Mouse (Mus musculus): Measurements from ENCODE around the gene Kcnk5. TPM values are rescaled to one million over a fixed set of nuclear protein-coding genes. Genes with fewer than 3 reads are reported as not detected.

The Kcnk5 gene
- total and polyA plus RNA-seq, 3 experiments, result 9.3 to 10.9 TPM; not detected in 1

DNA sequence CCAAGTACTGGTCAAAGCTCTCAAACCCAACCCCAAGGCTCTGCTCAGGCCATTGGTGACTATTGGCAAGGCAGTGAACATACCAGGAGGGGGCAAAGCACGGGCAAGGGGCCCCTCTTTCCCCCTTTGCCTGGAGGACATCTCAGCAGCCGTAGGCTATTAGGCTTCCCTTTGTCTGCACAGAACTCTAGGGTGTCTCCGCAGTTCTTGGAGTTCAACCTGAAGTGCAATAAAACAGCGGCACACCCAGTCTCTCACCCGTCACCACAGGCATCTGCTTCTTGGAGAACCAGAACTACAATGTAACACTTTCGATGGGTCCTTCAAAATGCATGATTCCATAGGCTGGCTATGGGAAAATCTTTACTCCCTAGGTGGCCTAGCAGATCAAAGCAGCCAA, 53.4 kb downstream of the Kcnk5 start (continued):
- TF ChIP-seq POLR2AphosphoS2 (IDR thresholded peaks at IDR 0.05; ENCODE audit: low read length), result no peak
- no peak for TF ChIP-seq MXI1 (IDR thresholded peaks at IDR 0.05; ENCODE audit: low read depth, low read length)
- no peak for TF ChIP-seq SIN3A (IDR thresholded peaks at IDR 0.05; ENCODE audit: low read length)

DNA sequence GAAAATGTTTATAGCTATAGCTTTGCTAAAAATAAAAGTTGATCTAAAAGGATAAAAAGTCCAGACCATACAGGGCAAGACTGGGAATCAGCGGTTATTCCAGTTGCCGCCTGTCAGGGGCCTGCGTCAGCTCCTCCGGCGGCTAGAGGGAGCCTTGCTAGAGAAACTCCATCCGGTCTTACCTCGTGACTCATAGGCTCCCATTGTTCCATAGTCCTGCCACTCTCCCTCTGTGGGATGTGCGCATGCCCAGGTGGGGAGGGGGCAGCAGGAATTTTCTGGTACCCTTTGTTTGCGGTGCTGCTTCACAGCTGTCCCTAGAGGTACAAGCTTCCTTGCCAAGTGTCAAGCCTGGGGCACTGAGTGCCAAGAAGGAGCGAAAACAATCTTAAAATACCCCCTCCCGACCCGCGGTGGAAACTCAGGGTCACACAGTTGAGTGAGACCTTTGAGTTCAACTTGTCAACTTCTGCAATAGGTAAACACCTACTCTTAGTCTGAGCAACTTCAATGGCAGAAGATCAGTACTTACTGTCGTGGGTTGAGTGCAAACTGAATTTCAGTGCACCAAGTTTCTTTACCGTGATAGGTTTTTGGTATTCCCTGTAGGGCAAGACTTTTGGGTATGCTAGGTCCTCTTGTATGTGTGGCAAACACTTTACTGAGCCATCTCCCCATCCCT, 54.1 kb downstream of the Kcnk5 start:
- Histone ChIP-seq H3K9ac (ENCODE audit: control insufficient read depth, low read depth, low read length, poor library complexity, severe bottlenecking) (no peak overlapping the region), H3K9me3 (replicated peaks; ENCODE audit: insufficient read depth, low read length) (no peaks in the 10 kb centered on the region), H3K4me3 (ENCODE audit: control insufficient read depth in 1 of 2, insufficient read depth in 1 of 2, low read depth in 2 of 2, low read length in 2 of 2) (no peak overlapping the region), H3K36me3 (ENCODE audit: control insufficient read depth in 1 of 2, insufficient read depth in 2 of 2, low read length in 2 of 2) (no peaks in the 10 kb centered on the region), H3K27me3 (ENCODE audit: control insufficient read depth in 1 of 2, insufficient read depth in 2 of 2, low read length in 2 of 2) (no peaks in the 10 kb centered on the region; a peak in 1 of 4 replicates), H3K4me1 (ENCODE audit: control insufficient read depth in 1 of 2, insufficient read depth in 2 of 2, low read length in 2 of 2) (no peaks in the 10 kb centered on the region), H3K79me2 (ENCODE audit: control insufficient read depth, insufficient read depth, low read length, poor library complexity) (no peaks in the 10 kb centered on the region), H3K27ac (ENCODE audit: control insufficient read depth, low read depth, low read length) (no peak overlapping the region)
- TF ChIP-seq MYB (IDR thresholded peaks at IDR 0.05; ENCODE audit: low read depth, low read length) (no peak), MAX (IDR thresholded peaks at IDR 0.05; ENCODE audit: low read length) (no peak), MAFK (IDR thresholded peaks at IDR 0.05; ENCODE audit: borderline replicate concordance, low read depth, low read length) (no peak), GABPA (IDR thresholded peaks at IDR 0.05; ENCODE audit: low read depth, low read length) (no peak), NRF1 (IDR thresholded peaks at IDR 0.05; ENCODE audit: insufficient read depth, low read depth, low read length, poor library complexity, severe bottlenecking) (no peak), POLR2AphosphoS2 (IDR thresholded peaks at IDR 0.05; ENCODE audit: low read length) (no peak), MYC (IDR thresholded peaks at IDR 0.05; ENCODE audit: low read depth, low read length) (no peak), HCFC1 (IDR thresholded peaks at IDR 0.05; ENCODE audit: low read depth, low read length) (no peak), MAZ (IDR thresholded peaks at IDR 0.05; ENCODE audit: low read depth, low read length) (no peak), USF2 (IDR thresholded peaks at IDR 0.05; ENCODE audit: borderline replicate concordance in 1 of 2, insufficient read depth in 1 of 2, low read depth in 1 of 2, low read length in 2 of 2) (no peak), POLR2AphosphoS5 (IDR thresholded peaks at IDR 0.05; ENCODE audit: borderline replicate concordance, low read depth, low read length) (no peak), USF1 (IDR thresholded peaks at IDR 0.05; ENCODE audit: low read depth, low read length) (no peak), POLR2A (IDR thresholded peaks at IDR 0.05; ENCODE audit: control insufficient read depth in 1 of 2, insufficient read depth in 1 of 2, low read depth in 1 of 2, low read length in 2 of 2, poor library complexity in 1 of 2) (no peak), MXI1 (IDR thresholded peaks at IDR 0.05; ENCODE audit: low read depth, low read length) (no peak), NELFE (IDR thresholded peaks at IDR 0.05; ENCODE audit: low read depth, low read length) (no peak), CHD2 (IDR thresholded peaks at IDR 0.05; ENCODE audit: low read length) (no peak), RCOR1 (IDR thresholded peaks at IDR 0.05; ENCODE audit: low read depth, low read length) (no peak), E2F4 (IDR thresholded peaks at IDR 0.05; ENCODE audit: borderline replicate concordance, low read depth, low read length) (no peak), BHLHE40 (IDR thresholded peaks at IDR 0.05; ENCODE audit: borderline replicate concordance, low read depth, low read length) (no peak)
- no peak for DNase-seq (ENCODE audit: low read depth, low spot score)

Data from MEL (cell line).